Mouse (Mus musculus) limb, embryonic 14.5 days (tissue): ENCODE data around the gene Sp2. TPM values are rescaled to one million over a fixed set of nuclear protein-coding genes. Genes with fewer than 3 reads are reported as not detected.

Source experiments
- ATAC-seq: fragments of 200-750 bp; cut with Nextera tagmentation; 2 replicates; pipeline ENCODE4 v1.8.0; 2017; ENCODE audit warnings: low read depth, moderate number of reproducible peaks, moderate TSS enrichment; ENCODE audit not compliant: low FRiP score
- DNase-seq: peaks from one replicate; pipeline ENCODE4 v3.0.0-alpha.2; 2015; ENCODE audit warnings: low spot score
- H3K27ac ChIP-seq: fragments of 300-500 bp; sonication (generic); replicated peaks from 2 replicates; pipeline ENCODE4 v1.5.1; 2014; ENCODE audit warnings: low read depth, mild to moderate bottlenecking, low read length, moderate library complexity, mixed read lengths
- H3K27me3 ChIP-seq: fragments of 300-500 bp; sonication (generic); 2 replicates; pipeline ENCODE4 v1.6.1; 2014; ENCODE audit warnings: low read length, mixed read lengths; ENCODE audit not compliant: control insufficient read depth, insufficient read depth
- H3K36me3 ChIP-seq: fragments of 300-500 bp; sonication (generic); 2 replicates; pipeline ENCODE4 v1.6.1; 2014; ENCODE audit warnings: mild to moderate bottlenecking, low read length, moderate library complexity, mixed read lengths; ENCODE audit not compliant: control insufficient read depth, insufficient read depth
- H3K4me1 ChIP-seq: fragments of 300-500 bp; sonication (generic); 2 replicates; pipeline ENCODE4 v1.6.1; 2014; ENCODE audit warnings: antibody characterized with exemption, low read length, mixed read lengths; ENCODE audit not compliant: control insufficient read depth, insufficient read depth
- H3K4me2 ChIP-seq: fragments of 300-500 bp; sonication (generic); replicated peaks from 2 replicates; pipeline ENCODE4 v1.6.1; 2014; ENCODE audit warnings: low read depth, mild to moderate bottlenecking, low read length, moderate library complexity; ENCODE audit not compliant: severe bottlenecking
- H3K4me3 ChIP-seq: fragments of 300-500 bp; sonication (generic); replicated peaks from 2 replicates; pipeline ENCODE4 v1.5.1; 2014; ENCODE audit warnings: low read length
- H3K9ac ChIP-seq: fragments of 300-500 bp; sonication (generic); 2 replicates; pipeline ENCODE4 v1.6.1; 2014; ENCODE audit warnings: mild to moderate bottlenecking, low read depth, low read length, moderate library complexity; ENCODE audit not compliant: severe bottlenecking
- H3K9me3 ChIP-seq: fragments of 300-500 bp; sonication (generic); 2 replicates; pipeline ENCODE4 v1.6.1; 2016; ENCODE audit warnings: low read length; ENCODE audit not compliant: control insufficient read depth
- POLR2A ChIP-seq: fragments of 200-500 bp; IDR thresholded peaks from 2 replicates; pipeline ENCODE4 v1.8.0; 2012; ENCODE audit warnings: inconsistent platforms, mild to moderate bottlenecking, moderate library complexity, borderline replicate concordance; ENCODE audit not compliant: insufficient read depth, insufficient read length; ENCODE audit errors: extremely low read depth
- WGBS: fragments of 180-500 bp; shearing (Covaris S2); extraction: QIAGEN DNeasy Blood & Tissue Kit; methylation state at CpG from one replicate; pipeline ENCODE4 v1.1.7; 2014; 5-methylcytosine and 5-hydroxymethylcytosine counted together
- polyA plus RNA-seq, 2 experiments: library from polyadenylated mRNA; depleted of rRNA in 1 of 2; stranded (reverse) in 1 of 2; unstranded in 1 of 2; fragments of >200 nt; fragmentation: Nextera tagmentation in 1 of 2; extraction: Ambion mirVana in 1 of 2; gene quantifications; 2 replicates each; pipeline versions ENCODE4 v1.2.1 to v1.2.3; 2012 to 2014

Sp2 gene
- polyA plus RNA-seq, 2 experiments, result 16.0 to 17.1 TPM

DNA sequence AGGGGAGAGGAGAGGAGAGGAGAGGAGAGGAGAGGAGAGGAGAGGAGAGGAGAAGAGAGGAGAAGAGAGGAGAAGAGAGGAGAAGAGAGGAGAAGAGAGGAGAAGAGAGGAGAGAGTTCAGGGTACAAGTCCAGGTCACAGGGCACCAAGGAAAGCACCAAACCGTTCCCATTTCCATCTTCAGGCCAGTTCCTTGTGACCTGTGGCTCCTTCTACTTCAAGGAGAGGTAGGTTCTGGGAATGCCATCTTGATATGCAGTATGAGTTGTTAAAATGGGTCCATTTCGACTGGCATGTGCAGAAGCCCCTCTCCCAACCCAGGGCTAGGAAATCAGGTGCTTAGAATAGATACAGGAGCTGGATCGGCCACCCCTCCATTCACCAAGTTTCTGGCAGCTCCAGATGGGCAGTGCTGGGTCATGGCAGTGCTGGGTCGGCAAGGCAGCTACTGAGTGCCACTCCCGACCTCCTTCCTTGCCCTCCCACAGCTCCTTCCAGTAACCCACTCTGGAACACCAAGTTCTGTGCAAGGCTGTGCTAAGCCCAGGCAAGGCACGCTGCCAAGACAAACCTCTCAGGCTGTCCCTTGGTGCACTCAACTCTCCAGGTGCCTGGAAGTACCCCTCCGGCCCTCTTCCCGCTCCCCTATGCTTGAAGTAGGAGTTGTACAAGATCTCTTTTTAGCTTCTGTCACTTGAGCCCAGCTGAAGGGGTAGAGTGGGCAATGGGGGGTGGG, 51.3 kb downstream of the Sp2 start:
- no peak for ATAC-seq
- DNase-seq, result no peak
- H3K4me2 ChIP-seq, result no peak overlapping the region

DNA sequence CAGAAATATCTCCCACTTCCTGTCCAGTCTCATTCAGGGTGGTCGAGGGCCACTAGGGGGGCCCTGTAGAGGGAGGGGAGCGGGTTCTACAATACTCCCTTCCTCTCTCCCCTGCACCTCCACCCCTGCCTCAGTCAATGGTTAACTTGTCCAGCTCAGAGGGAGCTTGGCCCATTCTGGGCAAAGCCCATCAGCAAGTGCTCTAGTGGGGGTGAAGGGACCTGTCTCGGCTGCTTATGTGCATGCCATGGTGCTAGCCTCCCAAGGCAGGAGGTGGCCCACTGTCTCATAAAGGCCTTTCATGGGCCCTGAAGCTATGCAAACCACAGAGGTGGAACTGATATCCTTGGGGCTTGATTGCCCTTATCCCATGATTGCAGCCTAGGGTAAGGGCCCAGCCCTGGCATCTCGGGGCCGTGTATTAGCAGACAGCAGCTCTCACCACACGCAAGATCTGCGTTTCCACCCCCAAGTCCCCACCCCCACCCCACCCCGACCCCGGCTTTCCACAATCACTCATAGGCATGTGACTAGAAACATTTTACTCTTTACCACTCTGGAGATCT, 52.9 kb downstream of the Sp2 start:
- Histone ChIP-seq H3K27me3 (peaks cover 20% of the 10 kb centered on the region), H3K27ac (no peak overlapping the region), H3K9me3 (no peaks in the 10 kb centered on the region), H3K4me3 (no peak overlapping the region), H3K4me2 (no peak overlapping the region), H3K36me3 (no peaks in the 10 kb centered on the region), H3K9ac (no peak overlapping the region), H3K4me1 (peaks cover 4% of the 10 kb centered on the region; the same call in 1 of the 2 replicates)
- TF ChIP-seq POLR2A, result no peak
- DNase-seq (no peak), ATAC-seq (no peak)
- 60% methylated on average over 9 of the region's 9 CpGs for WGBS

More for the DNA sequence above, 51.3 kb downstream of the Sp2 start:
- 47% methylated on average over 8 of the region's 8 CpGs for WGBS
- peaks cover 20% of the 10 kb centered on the region for H3K27me3 ChIP-seq
- TF ChIP-seq POLR2A, result no peak
- H3K36me3 ChIP-seq, result no peaks in the 10 kb centered on the region
- H3K4me3 ChIP-seq, result no peak overlapping the region
- H3K9me3 ChIP-seq, result no peaks in the 10 kb centered on the region
- no peak overlapping the region for H3K9ac ChIP-seq
- no peak overlapping the region for H3K27ac ChIP-seq
- peaks cover 4% of the 10 kb centered on the region; the same call in 1 of the 2 replicates for H3K4me1 ChIP-seq

GRCm38 (mm10) chr11:96929096-96929765, 53.5 kb downstream of the Sp2 start:
- no peak for TF ChIP-seq POLR2A
- no peak overlapping the region for H3K27ac ChIP-seq
- ATAC-seq (no peak), DNase-seq (no peak)
- peaks cover 20% of the 10 kb centered on the region for H3K27me3 ChIP-seq
- no peaks in the 10 kb centered on the region for H3K9me3 ChIP-seq
- H3K4me1 ChIP-seq, result peaks cover 4% of the 10 kb centered on the region; the same call in 1 of the 2 replicates
- H3K4me2 ChIP-seq, result no peak overlapping the region
- no peak overlapping the region for H3K9ac ChIP-seq
- WGBS, result 7% methylated on average over 13 of the region's 13 CpGs
- H3K36me3 ChIP-seq, result no peaks in the 10 kb centered on the region
- no peak overlapping the region for H3K4me3 ChIP-seq

DNA sequence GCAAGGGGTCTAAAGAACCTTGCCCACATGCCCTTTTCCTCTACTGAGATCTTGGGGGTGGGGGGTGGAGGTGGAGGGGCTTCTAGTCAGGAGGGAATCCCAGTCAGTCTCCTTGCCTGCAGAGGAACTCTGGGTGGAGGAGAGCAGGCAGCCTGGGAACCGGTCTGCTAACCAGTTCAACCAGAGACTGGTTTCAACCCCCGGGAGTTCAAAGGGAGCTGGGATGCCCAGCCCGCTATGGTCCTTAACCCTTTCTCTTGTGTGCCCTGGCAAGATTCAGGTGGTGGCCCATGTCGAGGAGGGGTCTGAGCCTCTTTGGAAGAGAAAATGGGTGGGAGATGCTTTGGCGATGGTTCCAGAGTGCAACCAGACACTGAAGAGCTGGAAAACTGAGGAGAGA, 54.1 kb downstream of the Sp2 start:
- H3K36me3 ChIP-seq, result no peaks in the 10 kb centered on the region
- H3K4me3 ChIP-seq, result no peak overlapping the region
- no peak overlapping the region for H3K9ac ChIP-seq
- DNase-seq, result no peak
- H3K9me3 ChIP-seq, result no peaks in the 10 kb centered on the region
- H3K27ac ChIP-seq, result no peak overlapping the region
- no peak for TF ChIP-seq POLR2A
- 3% methylated on average over 5 of the region's 5 CpGs for WGBS
- H3K4me1 ChIP-seq, result peaks cover 4% of the 10 kb centered on the region; the same call in 1 of the 2 replicates
- no peak overlapping the region for H3K4me2 ChIP-seq
- ATAC-seq, result no peak
- peaks cover 20% of the 10 kb centered on the region for H3K27me3 ChIP-seq

DNA sequence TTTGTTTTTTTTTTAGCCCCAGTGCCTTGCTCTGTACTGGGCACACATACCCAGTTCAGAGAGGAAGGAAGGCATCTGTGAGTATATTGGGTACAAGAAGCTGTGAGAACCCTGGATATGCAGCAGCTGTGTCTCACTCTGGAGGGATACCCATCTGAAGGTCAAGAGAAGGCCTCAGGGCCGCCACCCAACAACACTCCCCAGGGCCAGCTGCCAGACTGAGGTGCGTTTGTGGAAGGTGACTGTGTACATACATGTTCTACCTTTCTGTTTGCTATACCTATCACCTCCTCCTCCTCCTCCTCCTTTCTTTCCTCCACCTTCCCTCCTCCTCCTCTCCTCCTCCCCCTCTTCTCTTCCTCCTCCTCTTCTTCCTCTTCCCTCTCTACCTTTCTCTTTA, 54.7 kb downstream of the Sp2 start, which contains the start of gene Prr15l:
TSS of gene Prr15l (plus strand) at position 17 of the 400 bp plus-strand sequence.
- Histone ChIP-seq H3K4me2 (no peak within 1 kb of the TSS), H3K27ac (no peak within 1 kb of the TSS), H3K27me3 (peaks cover 20% of the 10 kb centered on the region)

More for the DNA sequence above, 54.7 kb downstream of the Sp2 start, which contains the start of gene Prr15l:
- H3K4me1 ChIP-seq, result peaks cover 4% of the 10 kb centered on the region; the same call in 1 of the 2 replicates
- TF ChIP-seq POLR2A, result no peak
- no peak for ATAC-seq
- 49% methylated on average over 2 of the region's 2 CpGs for WGBS
- H3K9ac ChIP-seq, result no peak within 1 kb of the TSS
- H3K36me3 ChIP-seq, result no peaks in the 10 kb centered on the region
- no peak for DNase-seq
- H3K9me3 ChIP-seq, result no peaks in the 10 kb centered on the region
- no peak within 1 kb of the TSS for H3K4me3 ChIP-seq
